8 mouse cellular contexts compared by ENCODE assay signal in genomic region chr7:57590451-57591248, GRCm38 (mm10).
DNase-seq lines count a peak whose midpoint lies in the region; ATAC-seq lines count a peak whose summit lies in the region.

No protein-coding gene starts in this region.

- ATAC-seq in erythroblast, adult 5-6 weeks (replicated peaks; ENCODE audit: low FRiP score, poor library complexity, severe bottlenecking) = no peak
- ATAC-seq in forebrain, embryonic 12.5 days (ENCODE audit: low FRiP score) = peak; percentile 94
- ATAC-seq in hindbrain, embryonic 15.5 days (ENCODE audit: low FRiP score, low read depth) = peak; percentile 93
- ATAC-seq in midbrain, embryonic 13.5 days = peak; percentile 91
- ATAC-seq in stomach, embryonic 15.5 days (ENCODE audit: insufficient read depth, low FRiP score, low read depth) = peak; percentile 94

- peaks cover 2% of the 10 kb centered on the region; the same call in 1 of the 2 replicates for H3K9me3 ChIP-seq in erythroblast, embryonic 14.5 days (ENCODE audit: control insufficient read depth, low read length)
- H3K9me3 ChIP-seq in forebrain, embryonic 12.5 days = no peaks in the 10 kb centered on the region
- H3K9me3 ChIP-seq in hindbrain, embryonic 15.5 days = no peaks in the 10 kb centered on the region
- H3K9me3 ChIP-seq in midbrain, embryonic 13.5 days = no peaks in the 10 kb centered on the region
- H3K9me3 ChIP-seq in stomach, embryonic 15.5 days = no peaks in the 10 kb centered on the region

- no peaks in the 10 kb centered on the region for H3K36me3 ChIP-seq in erythroblast, embryonic 14.5 days (ENCODE audit: control insufficient read depth)
- no peaks in the 10 kb centered on the region for H3K36me3 ChIP-seq in forebrain, embryonic 12.5 days (replicated peaks)
- no peaks in the 10 kb centered on the region for H3K36me3 ChIP-seq in hindbrain, embryonic 15.5 days
- H3K36me3 ChIP-seq in midbrain, embryonic 13.5 days = no peaks in the 10 kb centered on the region
- H3K36me3 ChIP-seq in stomach, embryonic 15.5 days = no peaks in the 10 kb centered on the region

- peak overlapping the region; percentile 70 for H3K9ac ChIP-seq in forebrain, embryonic 12.5 days
- H3K9ac ChIP-seq in hindbrain, embryonic 15.5 days = peak overlapping the region; percentile 86
- H3K9ac ChIP-seq in midbrain, embryonic 13.5 days (replicated peaks) = peak overlapping the region; percentile 83
- H3K9ac ChIP-seq in stomach, embryonic 15.5 days = peak overlapping the region; percentile 29; the same call in 1 of the 2 replicates

- peaks cover 3% of the 10 kb centered on the region for H3K4me1 ChIP-seq in erythroblast, embryonic 14.5 days (ENCODE audit: control insufficient read depth)
- H3K4me1 ChIP-seq in forebrain, embryonic 12.5 days = peaks cover 11% of the 10 kb centered on the region
- H3K4me1 ChIP-seq in hindbrain, embryonic 15.5 days (replicated peaks) = peaks cover 19% of the 10 kb centered on the region
- H3K4me1 ChIP-seq in midbrain, embryonic 13.5 days (replicated peaks) = peaks cover 9% of the 10 kb centered on the region; the same call in 1 of the 2 replicates
- H3K4me1 ChIP-seq in stomach, embryonic 15.5 days = peaks cover 7% of the 10 kb centered on the region; the same call in 1 of the 2 replicates

- H3K27me3 ChIP-seq in erythroblast, embryonic 14.5 days (ENCODE audit: control insufficient read depth) = peaks cover 32% of the 10 kb centered on the region
- peaks cover 18% of the 10 kb centered on the region for H3K27me3 ChIP-seq in forebrain, embryonic 12.5 days
- H3K27me3 ChIP-seq in hindbrain, embryonic 15.5 days = no peaks in the 10 kb centered on the region
- peaks cover 7% of the 10 kb centered on the region; the same call in 1 of the 2 replicates for H3K27me3 ChIP-seq in midbrain, embryonic 13.5 days
- H3K27me3 ChIP-seq in stomach, embryonic 15.5 days (replicated peaks) = peaks cover 27% of the 10 kb centered on the region

- WGBS in forebrain, embryonic 12.5 days = under 1% methylated on average over 45 of the region's 74 CpGs
- WGBS in hindbrain, embryonic 15.5 days = under 1% methylated on average over 63 of the region's 74 CpGs
- 1% methylated on average over 29 of the region's 74 CpGs for WGBS in midbrain, embryonic 13.5 days
- WGBS in stomach, embryonic 15.5 days = under 1% methylated on average over 66 of the region's 74 CpGs

- H3K4me2 ChIP-seq in forebrain, embryonic 12.5 days = peak overlapping the region; percentile 93
- peak overlapping the region; percentile 88 for H3K4me2 ChIP-seq in hindbrain, embryonic 15.5 days
- H3K4me2 ChIP-seq in midbrain, embryonic 13.5 days (replicated peaks) = peak overlapping the region; percentile 83
- H3K4me2 ChIP-seq in stomach, embryonic 15.5 days = peak overlapping the region; percentile 94

- peak; percentile 5 for DNase-seq in c-Kit-positive CD71-positive TER-119-negative erythroid progenitor cells, embryonic 14.5 days (ENCODE audit: low read depth)
- peak; percentile 50 to 69 for DNase-seq in left cerebral cortex, adult 8-10 months (ENCODE audit: low spot score in 2 of 2)

- H3K27ac ChIP-seq in forebrain, embryonic 12.5 days = peak overlapping the region; percentile 63; the same call in 1 of the 2 replicates
- H3K27ac ChIP-seq in hindbrain, embryonic 15.5 days (replicated peaks) = peak overlapping the region; percentile 93
- peak overlapping the region; percentile 90 for H3K27ac ChIP-seq in midbrain, embryonic 13.5 days
- no peak overlapping the region for H3K27ac ChIP-seq in stomach, embryonic 15.5 days

- H3K4me3 ChIP-seq in erythroblast, embryonic 14.5 days (replicated peaks) = peak overlapping the region; percentile 36
- H3K4me3 ChIP-seq in forebrain, embryonic 12.5 days (replicated peaks) = peak overlapping the region; percentile 77
- peak overlapping the region; percentile 74 for H3K4me3 ChIP-seq in hindbrain, embryonic 15.5 days
- H3K4me3 ChIP-seq in midbrain, embryonic 13.5 days (replicated peaks) = peak overlapping the region; percentile 80
- peak overlapping the region; percentile 67 for H3K4me3 ChIP-seq in stomach, embryonic 15.5 days (replicated peaks)

Comparison
In these comparisons a context has a peak if more than half of its experiments do, and no peak if none do; other contexts are left out.
1. H3K9ac ChIP-seq: peak in every context shown above with its lines; median percentile 86 in hindbrain, embryonic 15.5 days; 83 in midbrain, embryonic 13.5 days; 70 in forebrain, embryonic 12.5 days; 29 in stomach, embryonic 15.5 days.